Mouse (Mus musculus) layer of hippocampus, adult 9-10 months (tissue): ENCODE measurements around the gene Olfr1394.
"Not testable (repeated sequence)": the region's sequence is repeated elsewhere in the genome, so short reads cannot be mapped to it uniquely, and the experiment has no call there.

Experiments
- DNase-seq: peaks from one replicate; pipeline ENCODE4 v3.0.0; 2022; ENCODE audit warnings: low spot score

Olfr1394 gene

GRCm38 (mm10) chr11:49189737-49190136 lies 35.6 kb downstream of the Olfr1394 start:
- peak; percentile 73 for DNase-seq

- DNase-seq: no peak
Observed at GRCm38 (mm10) chr11:49191083-49191482, 36.9 kb downstream of the Olfr1394 start.

- DNase-seq: not testable (repeated sequence)
Observed at GRCm38 (mm10) chr11:49194771-49195170, 40.6 kb downstream of the Olfr1394 start.

GRCm38 (mm10) chr11:49195819-49196322 lies 41.7 kb downstream of the Olfr1394 start:
- no peak for DNase-seq

GRCm38 (mm10) chr11:49200666-49201065 lies 46.5 kb downstream of the Olfr1394 start:
- DNase-seq: no peak

- DNase-seq: no peak
Observed at GRCm38 (mm10) chr11:49201142-49201541, 47.0 kb downstream of the Olfr1394 start.

- DNase-seq: no peak
Observed at GRCm38 (mm10) chr11:49202071-49202470, 47.9 kb downstream of the Olfr1394 start.

- peak; percentile 16 for DNase-seq
Observed at GRCm38 (mm10) chr11:49202523-49203061, 48.4 kb downstream of the Olfr1394 start.

GRCm38 (mm10) chr11:49203129-49203768 lies 49.1 kb downstream of the Olfr1394 start, which contains the start of gene Zfp62:
Gene Zfp62 (plus strand): TSS chr11:49203292.
- DNase-seq: peak; percentile 72

GRCm38 (mm10) chr11:49203771-49204497 lies 49.8 kb downstream of the Olfr1394 start:
- no peak for DNase-seq

- no peak for DNase-seq
Observed at GRCm38 (mm10) chr11:49205080-49205590, 51.0 kb downstream of the Olfr1394 start.

GRCm38 (mm10) chr11:49207495-49207894 lies 53.3 kb downstream of the Olfr1394 start:
- DNase-seq: no peak
